Mouse (Mus musculus) layer of hippocampus, postnatal 14 days (tissue): ENCODE results near the gene Idh2. TPM values are rescaled to one million over a fixed set of nuclear protein-coding genes. Genes with fewer than 3 reads are reported as not detected.
A peak's percentile ranks its signal among the peaks of the same experiment; 100 is the strongest.
"Not testable (repeated sequence)": the region's sequence is repeated elsewhere in the genome, so short reads cannot be mapped to it uniquely, and the experiment has no call there.

Source experiments
- DNase-seq, 2 experiments: peaks; one replicate each; pipeline ENCODE4 v3.0.0; 2021 to 2022; ENCODE audit warnings: low spot score in 2 of 2, mixed read lengths in 1 of 2
- long read RNA-seq, 2 experiments: library from polyadenylated mRNA; stranded (forward); transcript quantifications; one replicate each; pipeline ENCODE4 v2.0.0; 2021
- total RNA-seq, 2 experiments: library from RNA; stranded (reverse); gene quantifications; 2 replicates each; pipeline ENCODE4 v1.2.3; 2021

The Idh2 gene
- 10 to 100 TPM; 70.9 to 75.8 TPM for total RNA-seq
- long read RNA-seq, experiment 1, transcript Idh2-201 (11 exons, 1,745 nt) = major isoform, 80 of 95 reads
- long read RNA-seq, experiment 1, partial matches to known transcripts = 4 of 95 reads
- long read RNA-seq, experiment 1, other reads (novel, unspliced or antisense) = 11 of 95 reads
- long read RNA-seq, experiment 2, transcript Idh2-201 (11 exons, 1,745 nt) = major isoform, 73 of 89 reads
- long read RNA-seq, experiment 2, partial matches to known transcripts = 8 of 89 reads
- long read RNA-seq, experiment 2, other reads (novel, unspliced or antisense) = 7 of 89 reads

- DNase-seq = peak; percentile 89 to 91
These were observed at the start of gene Idh2 for GRCm38 (mm10) chr7:80115224-80115590. Gene Idh2, minus strand, starts transcription at chr7:80115392.

DNA sequence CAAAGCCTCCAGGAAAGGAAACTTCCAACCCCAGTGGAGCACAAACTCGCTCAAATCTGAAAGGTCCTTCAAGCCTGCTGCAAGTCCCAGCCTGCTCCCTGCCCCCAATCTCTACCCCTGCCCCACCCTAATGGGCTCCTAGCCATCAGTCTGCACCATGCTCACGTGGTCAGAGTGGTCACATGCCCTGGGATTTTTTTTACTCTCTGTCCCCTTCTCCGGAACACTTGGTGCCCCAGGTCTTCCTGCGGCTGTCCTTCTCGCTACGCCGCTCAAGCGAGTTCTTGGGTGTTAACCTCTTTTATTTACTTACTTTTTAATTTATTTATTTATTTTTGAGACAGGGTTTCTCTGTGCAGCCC is 45.7 kb upstream of the Idh2 start:
- DNase-seq = no peak

DNA sequence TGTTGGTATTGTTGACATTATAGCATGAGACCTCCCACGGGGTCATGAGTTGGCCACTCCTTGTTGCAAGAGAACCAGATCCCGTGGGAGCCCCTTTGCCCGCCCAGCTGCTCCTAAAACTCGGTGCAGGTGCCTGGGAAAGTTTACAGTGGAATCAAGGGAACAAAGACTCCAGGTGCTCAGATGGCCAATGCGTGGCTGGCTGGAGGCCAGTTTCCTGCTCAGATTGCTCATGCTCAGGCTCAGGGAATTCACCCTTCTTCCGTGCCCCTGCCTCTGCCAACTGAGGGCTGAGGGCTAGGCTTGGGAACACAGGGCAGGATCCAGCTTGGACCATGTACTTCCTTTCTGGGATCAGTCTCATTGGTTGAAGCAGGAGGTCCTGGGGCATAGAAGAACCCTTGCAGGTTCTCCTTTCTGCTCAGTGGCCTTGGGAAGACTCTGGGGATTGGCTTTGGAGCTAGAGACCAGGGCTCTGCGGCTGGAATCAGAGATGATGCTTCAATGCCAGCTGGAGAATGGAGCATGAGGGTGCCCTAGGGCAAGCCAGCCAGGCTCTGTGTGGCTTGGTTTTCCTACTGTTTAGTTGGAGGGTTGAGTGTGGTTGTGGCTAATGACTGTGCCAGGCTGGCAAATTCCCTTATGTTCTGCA is 45.2 kb upstream of the Idh2 start:
- DNase-seq = peak; percentile 44 to 67

- no peak for DNase-seq
These were observed 43.5 kb upstream of the Idh2 start for GRCm38 (mm10) chr7:80158496-80159268.

- DNase-seq = peak in 1 of 2 experiments; percentile 35
These were observed 41.6 kb upstream of the Idh2 start for GRCm38 (mm10) chr7:80156711-80157227.

GRCm38 (mm10) chr7:80154689-80155088 is 39.5 kb upstream of the Idh2 start:
- DNase-seq = no peak

DNA sequence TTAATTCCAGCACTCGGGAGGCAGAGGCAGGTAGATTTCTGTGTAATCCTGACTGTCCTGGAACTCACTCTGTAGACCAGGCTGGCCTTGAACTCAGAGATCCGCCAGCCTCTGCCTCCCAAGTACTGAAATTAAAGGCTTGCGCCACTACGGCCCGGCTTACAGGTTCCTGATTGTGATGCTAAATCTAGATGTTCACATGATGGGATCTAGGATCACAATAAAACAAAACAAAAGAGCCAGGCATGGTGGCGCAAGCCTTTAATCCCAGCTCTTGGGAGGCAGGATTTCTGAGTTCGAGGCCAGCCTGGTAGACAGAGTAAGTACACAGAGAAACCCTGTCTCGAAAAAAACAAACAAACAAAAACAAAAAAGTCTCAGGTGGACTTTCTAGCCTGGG is 37.6 kb upstream of the Idh2 start:
- DNase-seq = no peak

- DNase-seq = no peak
These were observed 37.0 kb upstream of the Idh2 start for GRCm38 (mm10) chr7:80152152-80152551.

GRCm38 (mm10) chr7:80149356-80149755 is 34.2 kb upstream of the Idh2 start:
- DNase-seq = peak; percentile 66 to 90

- DNase-seq = no peak
These were observed 30.9 kb upstream of the Idh2 start for GRCm38 (mm10) chr7:80146077-80146476.

DNA sequence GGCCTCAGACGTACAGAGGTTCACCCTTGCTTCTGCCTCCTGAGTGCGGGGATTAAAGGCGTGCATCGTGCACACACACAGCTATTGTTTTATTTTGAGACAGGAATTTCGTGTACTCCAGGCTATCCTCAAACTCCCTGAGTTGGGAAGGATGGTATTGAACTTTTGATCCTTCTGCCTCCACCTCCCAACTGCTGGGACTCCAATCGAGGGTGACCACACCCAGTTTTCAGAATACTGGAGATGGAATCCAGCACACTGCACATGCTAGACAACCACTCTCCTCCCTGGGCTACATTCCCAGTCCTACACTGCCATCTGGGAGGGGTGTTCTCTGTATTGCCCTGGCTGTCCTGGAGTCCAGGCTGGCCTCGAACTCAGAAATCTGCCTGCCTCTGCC is 29.5 kb upstream of the Idh2 start:
- DNase-seq = no peak

GRCm38 (mm10) chr7:80143331-80144273 is 28.4 kb upstream of the Idh2 start:
- peak; percentile 68 to 88 for DNase-seq

DNA sequence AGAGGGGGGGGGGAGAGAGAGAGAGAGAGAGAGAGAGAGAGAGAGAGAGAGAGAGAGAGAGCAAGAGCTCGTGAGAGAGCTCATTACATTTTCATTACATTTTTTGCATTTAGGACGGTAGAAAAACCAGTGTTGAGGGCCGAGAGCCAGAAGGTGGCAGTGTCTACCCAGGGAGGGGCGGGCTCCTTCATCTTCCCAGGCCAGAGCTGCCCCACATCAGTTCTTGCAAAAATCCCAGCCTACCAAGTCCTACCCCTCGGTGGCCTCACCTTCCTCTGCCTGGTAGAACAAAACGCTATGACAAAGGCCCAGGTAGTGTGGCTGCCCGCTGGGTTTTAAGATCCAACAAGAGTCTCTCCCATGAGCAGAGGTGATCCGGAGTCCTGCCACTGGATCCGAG is 25.6 kb upstream of the Idh2 start:
- peak; percentile 60 to 73 for DNase-seq

DNA sequence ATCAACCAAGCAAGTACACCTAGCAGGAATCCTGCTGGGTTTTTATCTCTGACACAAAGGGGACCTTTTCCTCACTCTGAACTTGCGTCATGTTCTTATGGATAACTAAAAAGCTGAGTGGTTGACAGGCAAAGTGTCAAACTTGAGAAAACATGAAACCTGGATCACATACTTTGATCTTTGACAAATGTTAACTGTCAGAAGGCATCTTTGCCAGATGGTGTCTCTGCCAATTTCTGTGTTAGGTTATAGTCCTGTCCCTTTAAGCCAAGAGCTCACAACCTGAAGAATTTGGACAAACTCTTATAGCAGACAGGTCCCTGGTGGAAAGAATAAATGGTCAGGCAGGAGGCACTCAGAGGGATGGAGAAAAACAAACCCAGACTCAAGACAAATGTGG is 23.2 kb upstream of the Idh2 start:
- DNase-seq = no peak

DNA sequence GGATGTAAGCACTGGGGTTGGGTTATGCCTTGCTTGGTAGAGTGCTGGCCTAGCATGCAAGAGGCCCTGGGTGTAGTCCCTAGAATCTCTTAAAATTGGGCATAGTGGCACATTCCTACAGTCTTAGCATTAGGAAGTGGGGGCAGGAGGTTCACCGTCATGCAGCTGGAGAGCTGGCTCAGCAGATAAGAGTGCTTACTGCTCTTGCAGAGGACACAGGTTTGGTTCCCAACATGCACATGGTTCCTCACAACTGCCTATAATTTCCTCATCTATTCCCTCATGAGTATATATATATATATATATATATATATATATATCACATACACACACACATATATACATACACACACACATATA is 20.0 kb upstream of the Idh2 start:
- DNase-seq = no peak

DNA sequence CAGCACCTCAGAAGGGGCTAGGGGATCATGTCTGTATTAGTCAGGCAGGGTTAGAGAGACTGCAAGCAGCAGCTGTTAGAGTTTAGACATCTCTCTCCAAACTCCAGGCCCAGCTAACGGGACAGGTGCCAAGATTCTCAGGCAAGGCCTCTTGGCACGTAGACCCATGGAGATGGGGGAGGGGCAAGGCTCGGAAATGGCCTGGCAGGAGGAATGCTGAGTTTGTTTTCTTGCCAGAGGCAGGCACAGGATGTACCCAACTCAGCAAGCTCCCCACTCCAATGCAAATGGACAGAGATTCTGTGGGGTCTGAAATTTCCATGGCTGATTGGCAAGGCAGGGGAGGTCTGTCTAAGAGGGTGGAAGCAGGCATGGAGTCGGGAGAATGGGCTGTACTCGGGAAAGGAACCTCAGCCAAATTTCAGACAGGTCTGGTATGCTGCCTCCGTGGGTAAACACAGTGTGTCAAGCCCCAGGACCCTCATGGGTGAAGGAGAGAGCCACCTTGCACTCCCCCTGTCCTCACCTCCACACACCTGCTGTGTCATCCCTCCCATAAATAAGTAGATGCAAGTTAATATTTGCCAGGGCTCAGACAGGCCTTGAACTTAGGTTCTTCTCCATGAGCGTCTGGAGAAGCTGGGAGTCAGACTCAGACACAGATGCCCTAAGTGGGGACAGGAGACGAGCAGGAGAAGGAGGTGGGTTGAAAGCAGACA is 19.4 kb upstream of the Idh2 start:
- peak; percentile 64 to 91 for DNase-seq

- DNase-seq = peak in 1 of 2 experiments; percentile 49
These were observed 17.3 kb upstream of the Idh2 start for GRCm38 (mm10) chr7:80132541-80132940.

DNA sequence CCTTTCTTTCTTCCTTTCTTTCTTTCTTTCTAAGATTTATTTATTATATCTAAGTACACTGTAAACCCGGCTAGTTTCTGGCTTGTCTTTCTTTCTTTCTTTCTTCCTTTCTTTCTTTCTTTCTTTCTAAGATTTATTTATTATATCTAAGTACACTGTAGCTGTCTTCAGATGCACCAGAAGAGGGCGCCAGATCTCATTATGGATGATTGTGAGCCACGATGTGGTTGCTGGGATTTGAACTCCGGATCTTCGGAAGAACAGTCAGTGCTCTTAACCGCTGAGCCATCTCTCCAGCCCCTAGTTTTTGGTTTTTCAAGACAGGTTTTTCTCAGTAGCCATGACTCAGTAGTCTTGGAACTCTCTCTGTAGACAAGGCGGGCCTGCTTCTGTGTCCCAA is 16.1 kb upstream of the Idh2 start:
- not testable (repeated sequence) for DNase-seq

DNA sequence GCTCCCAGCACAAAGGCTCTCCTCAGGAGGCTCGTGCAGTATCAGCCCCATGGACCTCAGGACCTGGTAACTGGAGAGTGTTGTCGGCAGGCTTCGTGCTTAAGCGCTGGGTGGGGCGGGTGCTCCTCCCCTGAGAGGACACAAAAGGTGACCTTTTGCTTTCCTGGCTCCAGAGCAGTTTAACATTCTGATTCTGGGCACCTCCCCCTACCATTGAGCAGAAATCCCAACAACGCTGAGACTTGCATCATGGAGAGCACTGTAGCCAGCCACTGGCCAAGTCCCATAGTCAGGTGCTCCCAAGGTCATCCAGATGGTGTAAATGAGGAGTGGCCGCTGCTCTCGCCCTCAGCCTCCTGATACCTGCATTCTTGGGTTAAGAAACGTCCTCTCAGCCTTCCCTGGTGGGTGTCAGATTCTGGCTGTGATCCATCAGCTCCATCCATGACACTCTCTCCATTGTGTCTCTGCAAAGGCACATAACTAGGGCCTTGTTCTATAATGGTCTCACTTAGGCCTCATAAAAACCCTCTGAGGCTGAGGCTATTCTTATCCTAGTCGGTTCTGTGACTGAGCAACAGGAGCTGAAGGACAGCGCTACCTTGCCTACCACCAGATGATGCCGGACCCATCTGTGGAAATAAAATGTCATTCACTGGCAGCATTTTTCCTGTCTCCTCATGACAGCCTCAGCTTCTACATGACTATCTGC is 15.3 kb upstream of the Idh2 start:
- DNase-seq = no peak

GRCm38 (mm10) chr7:80129278-80129677 is 14.1 kb upstream of the Idh2 start:
- DNase-seq = no peak
